Mouse (Mus musculus) intestine, embryonic 16.5 days (tissue): Measurements from ENCODE around the gene Cops9. TPM values are rescaled to one million over a fixed set of nuclear protein-coding genes. Genes with fewer than 3 reads are reported as not detected.

ENCODE experiments used
- ATAC-seq: fragments of 200-750 bp; cut with Nextera tagmentation; 2 replicates; pipeline ENCODE4 v1.8.0; 2017; ENCODE audit warnings: moderate TSS enrichment, moderate library complexity
- H3K27ac ChIP-seq: fragments of 300-500 bp; sonication (generic); 2 replicates; pipeline ENCODE4 v1.5.1; 2014; ENCODE audit warnings: mild to moderate bottlenecking, low read length
- H3K27me3 ChIP-seq: fragments of 300-500 bp; sonication (generic); replicated peaks from 2 replicates; pipeline ENCODE4 v1.6.1; 2014; ENCODE audit warnings: low read length, control low read depth, mixed read lengths; ENCODE audit not compliant: control insufficient read depth, insufficient read depth
- H3K36me3 ChIP-seq: fragments of 300-500 bp; sonication (generic); 2 replicates; pipeline ENCODE4 v1.6.1; 2014; ENCODE audit warnings: low read length, control low read depth; ENCODE audit not compliant: control insufficient read depth, insufficient read depth
- H3K4me1 ChIP-seq: fragments of 300-500 bp; sonication (generic); 2 replicates; pipeline ENCODE4 v1.6.1; 2014; ENCODE audit warnings: low read length, control low read depth, mixed read lengths; ENCODE audit not compliant: control insufficient read depth, insufficient read depth
- H3K4me2 ChIP-seq: fragments of 300-500 bp; sonication (generic); 2 replicates; pipeline ENCODE4 v1.6.1; 2014; ENCODE audit warnings: low read depth, low read length, control low read depth
- H3K4me3 ChIP-seq: fragments of 300-500 bp; sonication (generic); 2 replicates; pipeline ENCODE4 v1.5.1; 2014; ENCODE audit warnings: mild to moderate bottlenecking, low read length
- H3K9ac ChIP-seq: fragments of 300-500 bp; sonication (generic); 2 replicates; pipeline ENCODE4 v1.6.1; 2014; ENCODE audit warnings: low read depth, low read length
- H3K9me3 ChIP-seq: fragments of 300-500 bp; sonication (generic); 2 replicates; pipeline ENCODE4 v1.6.1; 2016; ENCODE audit warnings: low read length, control low read depth; ENCODE audit not compliant: control insufficient read depth
- WGBS: fragments of 180-500 bp; shearing (Covaris S2); extraction: QIAGEN DNeasy Blood & Tissue Kit; methylation state at CpG from one replicate; pipeline ENCODE4 v1.1.7; 2014; 5-methylcytosine and 5-hydroxymethylcytosine counted together
- polyA plus RNA-seq: library from polyadenylated mRNA; unstranded; fragments of >200 nt; fragmentation: Nextera tagmentation; extraction: Ambion mirVana; gene quantifications from 2 replicates; pipeline ENCODE4 v1.2.1, GENCODE M21; 2015

Cops9 gene
- polyA plus RNA-seq, 1 experiment from 2014 or later = 371 TPM

DNA sequence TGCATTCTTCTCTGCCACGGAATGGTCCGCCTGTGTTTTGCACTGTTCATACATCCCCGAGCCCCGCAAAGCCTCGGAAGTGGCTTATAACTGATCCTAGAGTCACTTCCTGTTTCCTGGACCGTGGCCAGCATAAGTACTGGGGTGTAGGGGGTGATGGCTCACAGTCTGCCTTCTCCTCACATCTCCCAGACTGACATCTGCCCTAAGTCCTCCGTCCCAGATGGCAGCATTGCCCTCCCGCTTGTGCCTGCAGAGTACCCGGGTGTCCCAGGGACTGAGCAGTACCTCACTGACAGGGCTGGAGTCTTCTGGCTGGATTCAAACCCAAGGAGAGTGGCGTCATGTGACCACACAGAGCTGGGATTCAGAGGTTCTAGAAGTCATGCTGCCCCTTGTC is 6.4 kb upstream of the Cops9 start:
- Histone ChIP-seq H3K9me3 (no peaks in the 10 kb centered on the region), H3K4me2 (no peak overlapping the region), H3K27me3 (no peaks in the 10 kb centered on the region), H3K27ac (no peak overlapping the region), H3K4me3 (no peak overlapping the region), H3K9ac (0 out of 2 replicates have a peak overlapping the region, but pooled peaks have one; percentile 12), H3K36me3 (no peaks in the 10 kb centered on the region), H3K4me1 (peaks cover 8% of the 10 kb centered on the region)
- 42% methylated on average over 10 of the region's 10 CpGs for WGBS
- ATAC-seq = no peak

DNA sequence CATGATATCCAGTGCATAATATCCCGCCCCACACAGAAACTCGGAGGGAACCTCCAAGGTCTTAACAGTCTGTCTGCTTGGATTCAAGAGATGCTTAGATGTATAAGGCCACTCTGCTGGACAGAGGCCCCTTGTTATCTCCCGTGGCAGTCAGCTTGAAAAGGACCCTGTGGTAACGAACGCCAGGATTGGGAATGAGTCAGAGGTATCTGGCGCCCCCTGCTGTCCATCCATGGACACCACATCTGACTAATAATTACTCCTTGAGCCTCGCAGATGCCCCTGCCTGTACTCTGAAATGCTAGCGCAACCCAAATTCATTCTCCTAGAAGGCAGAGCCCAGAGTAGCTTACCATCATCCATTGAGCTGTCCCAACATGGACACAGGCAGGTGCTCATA is 6.0 kb upstream of the Cops9 start:
- Histone ChIP-seq H3K36me3 (no peaks in the 10 kb centered on the region), H3K4me3 (no peak overlapping the region), H3K4me1 (peaks cover 8% of the 10 kb centered on the region), H3K27me3 (no peaks in the 10 kb centered on the region), H3K27ac (no peak overlapping the region), H3K4me2 (no peak overlapping the region), H3K9ac (0 out of 2 replicates have a peak overlapping the region, but pooled peaks have one; percentile 12), H3K9me3 (no peaks in the 10 kb centered on the region)
- 9% methylated on average over 8 of the region's 8 CpGs for WGBS
- ATAC-seq = 0 out of 2 replicates have a peak, but pooled peaks have one; percentile 38

DNA sequence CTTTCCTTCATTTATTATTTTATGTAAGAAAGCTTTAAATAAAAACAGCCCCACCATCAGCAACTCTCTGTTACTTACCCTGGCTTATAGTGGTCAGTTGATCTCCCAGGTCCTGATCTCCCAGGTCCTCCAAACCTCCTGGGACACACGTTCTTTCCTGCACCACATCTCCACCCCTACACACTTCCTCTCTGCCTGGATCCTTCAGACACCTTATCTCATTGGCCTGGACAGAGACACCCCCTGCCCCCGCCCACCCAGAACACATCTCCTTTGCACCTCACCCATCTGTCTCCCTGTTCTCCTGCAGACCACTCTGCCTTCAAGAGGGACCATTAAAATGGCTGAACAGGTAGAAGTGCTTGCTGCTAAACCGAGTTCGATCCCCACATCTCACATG is 5.2 kb upstream of the Cops9 start:
- Histone ChIP-seq H3K4me3 (no peak overlapping the region), H3K4me2 (no peak overlapping the region), H3K27ac (no peak overlapping the region), H3K36me3 (no peaks in the 10 kb centered on the region), H3K9me3 (no peaks in the 10 kb centered on the region), H3K4me1 (peaks cover 8% of the 10 kb centered on the region), H3K9ac (no peak overlapping the region), H3K27me3 (no peaks in the 10 kb centered on the region)
- WGBS = 68% methylated on average over 4 of the region's 4 CpGs
- no peak for ATAC-seq

GRCm38 (mm10) chr1:92646601-92647000 is 4.8 kb upstream of the Cops9 start:
- Histone ChIP-seq H3K36me3 (no peaks in the 10 kb centered on the region), H3K27ac (no peak overlapping the region), H3K4me1 (peaks cover 8% of the 10 kb centered on the region), H3K4me2 (no peak overlapping the region), H3K27me3 (no peaks in the 10 kb centered on the region), H3K9me3 (no peaks in the 10 kb centered on the region), H3K9ac (no peak overlapping the region), H3K4me3 (no peak overlapping the region)
- 61% methylated on average over 7 of the region's 7 CpGs for WGBS
- no peak for ATAC-seq

DNA sequence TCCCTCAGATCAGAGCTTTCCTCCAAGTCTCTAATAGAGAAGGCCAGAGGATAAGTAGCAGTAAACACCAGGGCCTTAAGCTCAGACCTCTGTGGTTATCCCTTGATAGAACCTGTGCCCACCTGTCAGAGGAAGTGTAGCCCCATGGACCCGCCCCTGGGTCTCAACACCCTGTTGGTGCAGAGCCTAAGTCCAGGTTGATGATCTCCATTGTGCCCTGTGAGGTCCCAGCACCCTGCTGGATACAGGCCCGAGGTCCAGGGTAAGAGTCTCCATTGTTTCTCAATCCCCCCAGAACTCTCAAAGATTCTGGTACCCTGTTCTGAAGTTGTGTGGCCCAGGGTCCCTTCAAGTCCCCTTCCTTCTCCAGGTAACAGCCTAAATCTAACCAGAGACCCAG is 4.3 kb upstream of the Cops9 start:
- no peak for ATAC-seq
- 72% methylated on average over 2 of the region's 2 CpGs for WGBS

DNA sequence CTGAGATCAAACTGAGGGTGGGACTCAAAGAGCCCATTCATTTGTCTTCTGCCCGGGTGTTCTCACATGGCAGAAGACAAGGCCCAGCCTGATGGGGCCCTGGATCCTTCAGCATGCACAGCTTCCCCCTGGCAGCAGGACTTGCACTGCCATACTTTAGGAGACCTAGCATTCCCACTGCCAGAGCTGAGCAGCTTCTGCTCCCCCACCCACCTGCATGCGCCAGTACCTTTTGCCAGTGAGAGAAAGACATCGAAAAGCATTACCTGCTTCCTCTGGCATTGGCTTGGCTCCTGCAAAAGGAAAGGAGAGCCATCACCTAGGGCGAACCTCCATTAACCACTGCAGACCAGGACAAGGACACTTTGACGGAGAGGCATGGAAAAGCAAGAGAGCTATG is 3.1 kb upstream of the Cops9 start:
- 76% methylated on average over 5 of the region's 5 CpGs for WGBS
- no peak for ATAC-seq
- no peak overlapping the region for H3K27ac ChIP-seq

More for the DNA sequence above, 4.3 kb upstream of the Cops9 start:
- H3K4me1 ChIP-seq = peaks cover 9% of the 10 kb centered on the region
- H3K36me3 ChIP-seq = no peaks in the 10 kb centered on the region
- H3K4me3 ChIP-seq = no peak overlapping the region
- no peak overlapping the region for H3K27ac ChIP-seq
- H3K27me3 ChIP-seq = no peaks in the 10 kb centered on the region
- H3K9ac ChIP-seq = no peak overlapping the region
- no peak overlapping the region for H3K4me2 ChIP-seq
- H3K9me3 ChIP-seq = no peaks in the 10 kb centered on the region

GRCm38 (mm10) chr1:92643691-92644090 is 1.9 kb upstream of the Cops9 start:
- H3K27me3 ChIP-seq = no peaks in the 10 kb centered on the region
- H3K36me3 ChIP-seq = no peaks in the 10 kb centered on the region
- no peak overlapping the region for H3K27ac ChIP-seq
- no peaks in the 10 kb centered on the region for H3K9me3 ChIP-seq
- H3K9ac ChIP-seq = no peak overlapping the region
- no peak for ATAC-seq
- no peak overlapping the region for H3K4me2 ChIP-seq
- H3K4me3 ChIP-seq = no peak overlapping the region
- H3K4me1 ChIP-seq = peaks cover 20% of the 10 kb centered on the region
- WGBS = 69% methylated on average over 4 of the region's 4 CpGs

More for the DNA sequence above, 3.1 kb upstream of the Cops9 start:
- H3K4me3 ChIP-seq = no peak overlapping the region
- peaks cover 20% of the 10 kb centered on the region for H3K4me1 ChIP-seq
- no peaks in the 10 kb centered on the region for H3K27me3 ChIP-seq
- H3K4me2 ChIP-seq = no peak overlapping the region
- no peak overlapping the region for H3K9ac ChIP-seq
- H3K9me3 ChIP-seq = no peaks in the 10 kb centered on the region
- H3K36me3 ChIP-seq = no peaks in the 10 kb centered on the region

- H3K36me3 ChIP-seq = peaks cover 5% of the 10 kb centered on the region; the same call in 1 of the 2 replicates
- H3K4me3 ChIP-seq = peak overlapping the region; percentile 92; the same call in 1 of the 2 replicates
These were observed 1.4 kb downstream of the Cops9 start for GRCm38 (mm10) chr1:92640393-92640792.

GRCm38 (mm10) chr1:92638736-92639135 is 3.0 kb downstream of the Cops9 start:
- ATAC-seq = no peak
- Histone ChIP-seq H3K4me2 (no peak overlapping the region), H3K4me1 (peaks cover 13% of the 10 kb centered on the region), H3K27me3 (no peaks in the 10 kb centered on the region), H3K4me3 (no peak overlapping the region), H3K27ac (no peak overlapping the region), H3K9me3 (no peaks in the 10 kb centered on the region), H3K36me3 (peaks cover 5% of the 10 kb centered on the region; the same call in 1 of the 2 replicates), H3K9ac (no peak overlapping the region)
- 94% methylated on average over 4 of the region's 4 CpGs for WGBS

More at GRCm38 (mm10) chr1:92640393-92640792, 1.4 kb downstream of the Cops9 start:
- Histone ChIP-seq H3K4me1 (peaks cover 13% of the 10 kb centered on the region), H3K27me3 (no peaks in the 10 kb centered on the region), H3K9me3 (no peaks in the 10 kb centered on the region), H3K27ac (no peak overlapping the region), H3K9ac (peak overlapping the region; percentile 11; the same call in 1 of the 2 replicates), H3K4me2 (peak overlapping the region; percentile 92; the same call in 1 of the 2 replicates)
- ATAC-seq = no peak
- WGBS = 90% methylated on average over 6 of the region's 6 CpGs

DNA sequence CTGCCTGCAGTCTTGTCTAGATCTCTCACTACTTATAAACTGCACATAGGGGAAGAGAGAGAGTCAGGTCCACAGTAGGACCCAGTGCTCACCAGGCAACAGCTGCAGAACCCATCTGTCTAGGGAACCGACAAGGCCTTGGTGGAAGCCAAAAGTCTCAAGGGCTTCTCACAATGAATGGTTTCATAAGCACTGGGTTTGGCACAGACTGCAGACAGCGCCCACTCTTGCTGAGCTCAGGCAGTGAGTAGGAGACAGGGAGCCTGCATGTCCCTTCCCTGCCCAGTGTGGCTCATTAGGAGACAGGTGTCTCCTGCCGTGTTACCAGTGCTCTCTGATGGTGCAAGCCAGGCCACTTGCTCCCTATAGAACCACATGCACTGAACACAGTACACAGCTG is 3.6 kb downstream of the Cops9 start:
- no peak overlapping the region for H3K27ac ChIP-seq
- ATAC-seq = no peak
- H3K4me2 ChIP-seq = no peak overlapping the region
- WGBS = 87% methylated on average over 3 of the region's 3 CpGs
- H3K9ac ChIP-seq = no peak overlapping the region
- no peak overlapping the region for H3K4me3 ChIP-seq
- no peaks in the 10 kb centered on the region for H3K27me3 ChIP-seq
- peaks cover 13% of the 10 kb centered on the region for H3K4me1 ChIP-seq
- H3K9me3 ChIP-seq = no peaks in the 10 kb centered on the region
- peaks cover 5% of the 10 kb centered on the region; the same call in 1 of the 2 replicates for H3K36me3 ChIP-seq
